Mouse (Mus musculus): Measurements from ENCODE around the gene Trim3.
A peak's percentile ranks its signal among the peaks of the same experiment; 100 is the strongest.

Trim3 gene

DNA sequence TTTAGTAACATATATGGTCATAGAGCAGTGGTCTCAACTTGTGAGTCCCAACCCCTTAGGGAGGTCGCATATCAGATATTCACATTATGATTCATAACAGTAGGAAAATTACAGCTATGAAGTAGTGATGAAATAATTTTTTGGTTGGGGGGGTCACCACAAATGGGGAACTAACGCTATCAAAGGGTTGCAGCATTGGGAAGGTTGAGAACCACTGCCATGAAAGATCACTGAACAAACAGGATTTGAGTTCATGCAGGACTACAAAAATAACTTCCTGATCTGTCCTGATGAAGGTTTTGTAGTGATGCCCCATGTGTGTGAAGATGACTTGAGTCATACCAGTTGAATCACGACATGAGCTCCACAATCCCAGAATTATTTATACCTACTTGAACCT is 24.9 kb downstream of the Trim3 start:
- DNase-seq (ENCODE audit: low read depth) = no peak

DNA sequence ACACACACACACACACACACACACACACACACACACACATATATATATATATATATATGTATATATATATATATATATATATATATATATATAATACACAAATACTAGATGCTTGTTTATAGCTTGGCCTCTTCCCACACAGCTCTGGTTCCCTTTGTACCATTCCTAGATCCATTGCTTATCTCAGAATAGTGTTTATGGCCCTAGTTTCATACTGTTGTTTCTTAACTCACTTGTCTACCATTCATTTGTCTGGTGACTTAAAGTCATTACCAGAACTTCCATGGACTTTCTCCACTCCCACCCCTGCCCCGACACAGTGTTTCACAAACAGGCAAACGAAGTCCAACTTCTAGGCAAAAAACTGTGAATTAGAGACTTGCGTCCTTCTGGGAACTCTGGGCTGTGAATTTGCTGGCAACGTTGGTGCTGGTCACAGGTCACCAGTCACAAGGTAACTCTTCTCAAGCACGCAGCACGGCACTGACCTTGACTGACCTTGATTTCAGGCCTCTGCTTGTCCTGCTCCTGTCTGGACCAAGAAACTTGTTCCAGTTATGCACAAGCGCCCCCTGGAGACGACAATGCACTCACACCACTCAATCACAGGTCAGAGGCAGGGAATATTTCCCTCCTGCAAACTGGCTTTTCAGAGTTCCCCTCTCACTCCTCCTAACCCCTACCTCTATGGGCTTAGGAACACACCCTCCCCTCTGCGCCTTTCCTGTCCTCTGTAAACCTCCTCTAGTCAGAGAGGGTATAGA is 30.3 kb downstream of the Trim3 start:
- DNase-seq (ENCODE audit: low read depth) = no peak

DNA sequence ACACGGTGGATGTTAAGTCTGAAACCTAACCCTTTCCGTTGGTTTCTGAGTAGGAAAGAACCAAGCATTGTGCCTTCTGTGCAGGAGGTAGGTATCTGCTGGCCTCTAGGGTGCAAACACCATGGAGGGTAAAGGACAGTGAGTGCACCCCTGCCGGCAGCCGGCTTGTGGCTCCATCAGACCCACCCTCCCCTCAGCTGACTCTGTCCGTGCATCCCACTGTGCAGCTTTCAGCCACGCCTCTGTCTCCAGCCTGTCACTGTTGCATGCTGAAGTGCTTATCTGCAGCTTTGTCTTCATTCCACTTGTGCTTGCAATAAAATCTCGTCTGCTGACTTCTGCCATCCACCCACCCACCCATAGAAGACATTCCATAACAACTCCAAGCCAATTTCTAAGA is 43.3 kb downstream of the Trim3 start:
- DNase-seq (ENCODE audit: low read depth) = no peak

DNA sequence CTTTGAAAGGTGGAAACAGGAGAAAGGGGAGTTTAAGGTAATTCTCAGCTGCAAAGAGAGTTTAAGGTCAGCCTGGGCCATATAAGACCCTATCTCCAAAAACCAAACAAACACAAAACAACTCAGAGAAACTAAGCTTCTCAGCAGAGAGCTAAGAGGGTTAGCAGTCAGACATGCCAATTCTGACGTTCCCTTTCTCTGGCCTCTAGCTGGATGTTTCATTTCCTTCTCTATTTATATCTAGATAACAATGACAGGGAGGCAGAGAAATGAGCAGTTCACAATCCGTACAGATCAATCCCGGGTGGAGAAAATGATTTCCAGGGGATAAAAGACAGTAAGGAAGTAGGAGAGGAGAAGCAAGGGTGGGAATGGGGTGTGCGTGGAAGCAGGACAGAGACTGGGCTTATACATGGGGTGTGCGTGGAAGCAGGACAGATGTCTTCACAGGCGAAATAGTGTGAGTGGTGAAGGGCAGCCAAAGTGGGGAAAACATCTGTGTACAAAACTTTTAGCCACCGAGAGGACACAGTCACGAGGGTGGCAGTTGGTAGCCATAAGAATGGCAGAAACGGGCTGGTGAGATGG is 45.0 kb downstream of the Trim3 start:
- no peak for DNase-seq (ENCODE audit: low read depth)

DNA sequence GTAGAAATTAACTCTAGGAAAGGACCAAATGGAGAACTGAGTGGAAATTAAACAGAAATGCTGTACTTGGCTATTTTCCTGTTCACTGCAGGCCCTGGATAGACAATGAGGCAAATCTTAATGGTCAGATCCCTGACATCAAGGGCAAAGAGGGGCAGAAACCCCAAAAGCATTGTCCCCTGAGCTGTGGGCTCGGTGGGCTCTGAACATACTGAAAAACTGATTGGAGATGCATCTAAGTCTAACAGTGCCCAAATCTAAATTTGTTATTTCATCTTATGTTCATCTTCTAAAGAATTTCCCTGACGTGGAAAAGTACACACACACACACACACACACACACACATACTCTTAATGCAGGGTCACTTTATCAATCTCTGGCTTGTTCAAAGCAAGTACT is 51.4 kb downstream of the Trim3 start:
- DNase-seq (ENCODE audit: low read depth) = no peak

DNA sequence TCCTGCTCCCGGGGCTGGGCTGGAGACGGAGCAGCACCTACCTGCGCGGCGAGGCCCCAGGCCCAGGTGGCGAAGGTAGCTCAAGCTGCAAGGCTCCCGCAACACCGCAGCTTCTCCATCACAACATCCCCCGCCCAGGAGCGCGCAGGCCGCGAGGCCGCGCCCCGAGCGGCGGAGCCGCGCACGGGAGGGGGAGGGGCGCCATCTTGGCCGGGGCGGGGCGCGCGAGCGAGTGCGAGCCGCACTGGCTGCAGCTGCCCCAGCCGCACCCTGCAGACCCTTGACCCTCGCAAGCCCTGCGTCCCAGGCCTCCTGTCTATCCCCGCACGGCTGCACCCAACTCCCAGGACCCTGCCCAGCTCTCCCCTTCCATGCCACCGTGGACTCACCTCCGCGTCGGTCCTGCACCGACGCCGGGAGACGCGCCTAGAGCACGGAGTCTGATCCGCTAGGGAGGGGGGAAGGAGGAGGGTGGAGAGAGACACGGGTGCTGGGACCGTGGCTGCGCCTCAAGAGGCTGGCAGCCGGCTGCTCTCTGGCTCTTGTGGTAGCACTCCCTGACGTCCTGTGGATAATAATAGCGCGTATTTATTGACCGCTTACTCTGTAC is 52.2 kb downstream of the Trim3 start, which contains the start of gene Apbb1:
Gene Apbb1, minus strand, starts transcription at position 560 of the 610 bp plus-strand sequence.
- DNase-seq (ENCODE audit: low read depth) = peak; percentile 13

DNA sequence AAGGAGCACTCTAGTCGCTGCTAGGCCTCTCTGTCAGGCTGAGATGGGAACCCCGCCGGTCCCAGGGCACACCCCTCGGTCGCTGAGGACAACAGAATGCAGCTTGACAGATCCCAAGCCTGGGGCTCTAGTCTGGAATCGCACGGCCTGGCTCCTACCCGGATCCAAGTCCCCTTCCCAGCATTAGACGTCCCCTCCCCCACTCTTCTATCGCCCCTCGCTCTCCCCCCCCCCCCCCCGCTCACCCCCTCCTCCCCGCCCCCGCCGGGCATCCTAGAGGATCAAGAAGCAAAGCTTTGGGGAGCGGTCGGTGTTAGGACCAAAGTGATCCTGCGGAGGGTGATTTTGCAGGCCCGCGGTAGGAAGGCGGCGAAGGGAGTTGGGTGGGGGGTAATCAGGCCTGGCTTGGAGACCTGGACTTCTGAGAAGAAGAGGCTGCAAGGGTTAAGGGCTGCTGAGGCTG is 52.7 kb downstream of the Trim3 start:
- no peak for DNase-seq (ENCODE audit: low read depth)

DNA sequence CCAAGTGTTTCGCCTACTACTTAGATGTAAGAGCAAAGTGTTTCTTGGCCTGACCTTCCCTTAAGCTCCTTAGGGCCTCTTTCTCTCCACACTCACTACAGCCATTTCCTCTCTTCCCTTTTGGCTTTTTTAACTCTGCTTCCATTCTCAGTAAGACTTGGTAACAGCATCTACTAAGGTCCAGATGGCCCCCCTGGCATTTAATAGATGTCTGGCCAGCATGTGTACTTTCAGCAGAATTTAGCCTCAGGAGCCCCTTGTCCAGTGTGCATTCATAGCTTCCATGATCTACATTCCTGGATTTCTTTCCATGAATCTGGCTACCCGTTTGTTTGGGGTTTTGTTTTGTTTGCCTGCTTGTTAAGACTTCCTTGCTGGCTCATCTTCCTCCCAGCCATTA is 54.9 kb downstream of the Trim3 start:
- no peak for DNase-seq (ENCODE audit: low read depth)

DNA sequence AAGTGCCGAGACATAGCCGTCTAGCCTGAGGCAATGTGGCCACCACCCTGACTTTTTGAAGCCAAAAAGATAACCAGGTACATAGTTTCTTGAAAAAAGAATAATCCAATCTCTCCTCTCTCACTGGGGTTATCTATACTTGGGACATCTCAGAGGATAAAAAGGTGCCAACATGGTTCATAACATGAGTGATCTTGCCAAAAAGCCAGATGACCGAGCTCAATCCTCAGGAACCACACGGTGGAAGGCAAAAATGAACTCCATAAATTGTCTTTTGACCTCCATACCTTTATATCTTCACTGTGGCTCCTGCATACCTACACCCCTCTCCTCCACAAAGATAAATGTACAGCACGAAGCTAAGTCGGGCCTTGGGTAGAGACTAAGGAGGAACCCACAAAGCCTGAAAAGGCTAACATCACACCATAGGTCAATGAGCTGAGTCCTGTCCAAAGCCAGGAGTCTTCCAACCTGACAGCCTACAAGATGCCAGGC is 55.9 kb downstream of the Trim3 start:
- no peak for DNase-seq (ENCODE audit: low read depth)

DNA sequence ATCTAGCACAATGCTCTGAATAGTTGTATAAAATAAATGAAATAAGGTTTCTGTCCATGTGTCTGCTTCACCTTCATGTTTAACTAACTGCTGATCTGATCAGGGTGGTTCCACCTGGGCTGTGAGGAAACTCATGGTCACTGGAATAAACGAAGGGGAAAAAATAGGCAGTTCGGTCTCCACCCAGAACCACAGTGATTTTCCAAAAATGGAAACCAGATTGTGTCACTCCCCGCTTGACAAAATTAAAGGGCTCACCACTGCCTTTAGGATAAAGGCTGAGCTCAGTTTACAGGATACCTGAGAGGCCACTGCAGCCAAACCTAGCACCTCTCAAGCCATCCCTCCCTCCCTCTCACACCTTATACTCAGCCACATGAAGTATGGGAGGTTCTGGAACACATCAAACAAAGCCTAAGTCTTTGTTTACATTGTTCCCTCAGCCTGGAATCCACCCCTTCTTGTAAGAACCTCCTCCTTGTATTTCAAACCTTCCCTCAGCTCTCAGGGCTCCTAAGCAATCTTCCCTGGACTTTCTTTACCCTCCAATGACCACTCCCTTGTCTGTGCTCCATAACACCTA is 57.1 kb downstream of the Trim3 start:
- DNase-seq (ENCODE audit: low read depth) = no peak

DNA sequence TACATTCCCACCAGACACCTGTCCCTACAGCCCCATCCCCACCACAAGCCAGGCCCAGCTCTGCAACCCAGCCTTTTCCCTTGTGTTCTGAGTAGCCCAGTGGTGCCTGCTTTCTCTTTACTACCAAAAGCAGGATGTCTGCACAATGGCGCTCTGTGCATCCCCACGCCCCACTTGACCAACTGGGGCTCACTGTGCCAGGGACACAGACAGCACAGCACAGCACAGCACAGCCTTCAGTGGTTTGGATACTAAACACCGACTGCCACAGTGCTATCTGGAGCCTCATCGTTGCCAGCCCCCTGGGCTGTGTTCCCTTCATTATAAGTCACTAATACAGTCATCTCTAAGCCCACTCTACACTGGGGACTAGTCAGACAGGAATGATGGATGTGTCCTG is 58.8 kb downstream of the Trim3 start:
- DNase-seq (ENCODE audit: low read depth) = no peak

DNA sequence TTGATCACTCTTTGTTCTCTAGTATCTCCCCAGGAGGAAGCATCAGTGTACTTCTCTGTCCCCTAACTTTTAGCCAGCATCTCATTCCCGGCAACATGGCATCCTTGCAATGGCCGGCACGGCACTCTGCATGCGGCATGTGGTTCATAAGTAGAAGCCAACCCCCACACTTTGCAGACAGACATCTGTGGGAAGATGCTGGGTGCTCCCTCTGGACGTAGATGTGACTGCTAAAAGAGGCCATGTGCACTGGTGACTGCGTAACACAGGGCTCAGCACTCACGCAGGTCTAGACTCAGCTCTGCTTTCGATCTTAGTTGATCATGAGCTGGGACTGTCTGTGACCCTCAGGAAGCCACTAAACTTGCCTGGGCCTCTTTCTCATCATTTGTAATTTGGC is 60.4 kb downstream of the Trim3 start:
- DNase-seq (ENCODE audit: low read depth) = no peak

DNA sequence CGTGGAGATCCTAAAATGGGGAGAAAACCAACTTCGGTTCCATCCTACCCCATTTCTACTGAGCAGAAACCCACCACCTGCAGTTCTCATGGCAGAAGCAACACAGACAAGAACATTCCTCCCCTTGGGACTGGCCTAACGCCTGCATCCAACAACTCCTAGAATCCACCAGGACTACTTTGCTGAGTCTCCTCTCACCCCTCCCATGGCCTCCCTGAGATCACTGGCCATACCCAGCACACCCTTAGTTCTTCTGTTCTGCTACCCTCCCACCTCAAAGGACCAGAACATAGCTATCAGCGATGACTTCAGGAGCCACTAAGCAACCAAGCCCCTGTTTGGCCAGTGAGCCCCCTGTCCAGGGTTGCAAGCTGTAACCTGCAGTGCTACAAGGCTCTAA is 62.6 kb downstream of the Trim3 start:
- no peak for DNase-seq (ENCODE audit: low read depth)

DNA sequence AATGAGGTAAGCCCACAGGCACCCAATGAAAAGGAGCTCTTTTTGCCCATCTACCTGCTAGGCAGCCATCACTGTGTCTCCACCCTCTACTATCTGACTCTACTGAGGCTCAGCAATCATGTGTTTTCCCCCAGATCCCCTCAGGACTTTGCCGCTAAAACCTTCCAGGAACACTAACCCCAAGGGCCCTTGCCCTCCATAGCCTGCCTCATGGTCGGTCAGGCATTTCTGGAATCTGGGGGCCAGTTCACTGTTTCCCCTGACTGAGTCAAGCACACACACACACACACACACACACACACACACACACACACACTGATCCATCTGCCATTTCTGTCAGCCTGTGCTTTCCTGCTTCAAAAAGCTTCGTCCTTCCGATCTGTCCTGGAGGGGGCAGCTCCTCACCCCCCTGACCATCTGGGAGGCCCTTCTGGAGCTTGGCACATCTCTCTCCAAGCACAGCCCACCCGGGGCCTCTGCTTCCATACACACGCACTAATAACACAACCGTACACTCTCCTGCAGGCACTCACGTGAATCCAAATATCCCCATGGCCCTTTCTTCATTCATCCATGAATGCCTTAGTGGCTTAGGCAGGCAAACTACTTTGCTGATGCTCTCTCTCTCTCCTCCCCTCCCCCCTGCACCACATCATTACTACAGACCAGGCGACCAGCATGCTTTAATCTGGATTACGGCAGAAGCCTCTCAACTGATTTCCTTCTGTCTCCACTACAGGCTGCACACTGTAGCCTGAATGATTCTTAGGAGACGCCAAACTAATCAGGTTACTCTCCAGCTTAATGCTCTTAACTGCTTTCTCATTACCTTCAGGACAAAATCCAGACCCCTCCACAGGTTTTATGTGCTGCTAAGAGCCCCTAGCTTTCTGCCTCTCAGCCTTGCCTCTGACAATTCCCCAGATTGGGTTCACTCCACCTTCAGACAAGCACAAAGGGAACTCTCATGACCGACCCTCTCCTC is 63.6 kb downstream of the Trim3 start:
- DNase-seq (ENCODE audit: low read depth) = no peak

DNA sequence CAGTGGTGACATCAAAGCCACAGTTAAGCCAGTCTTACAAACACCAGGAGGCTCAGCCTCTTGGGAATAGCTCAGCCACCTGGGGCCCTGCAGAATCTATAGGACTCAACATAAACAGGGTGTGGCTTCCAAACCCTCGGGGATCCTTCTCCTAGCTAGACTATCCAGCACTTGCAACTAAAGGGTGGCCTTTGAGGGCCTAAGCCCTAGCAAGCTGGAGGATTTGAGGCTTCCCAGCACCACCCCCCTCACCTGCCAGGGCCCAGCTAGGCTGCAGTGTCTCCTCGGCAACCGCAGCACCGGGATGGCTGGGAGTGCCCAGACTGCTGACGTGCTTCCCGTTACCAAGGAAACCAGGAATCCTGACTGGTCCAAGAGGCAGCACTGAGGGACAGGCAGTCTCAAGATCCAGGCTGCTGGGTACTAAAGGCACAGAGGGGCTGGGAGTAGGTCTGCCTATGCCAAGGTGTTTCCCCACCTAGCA is 64.3 kb downstream of the Trim3 start:
- DNase-seq (ENCODE audit: low read depth) = no peak

DNA sequence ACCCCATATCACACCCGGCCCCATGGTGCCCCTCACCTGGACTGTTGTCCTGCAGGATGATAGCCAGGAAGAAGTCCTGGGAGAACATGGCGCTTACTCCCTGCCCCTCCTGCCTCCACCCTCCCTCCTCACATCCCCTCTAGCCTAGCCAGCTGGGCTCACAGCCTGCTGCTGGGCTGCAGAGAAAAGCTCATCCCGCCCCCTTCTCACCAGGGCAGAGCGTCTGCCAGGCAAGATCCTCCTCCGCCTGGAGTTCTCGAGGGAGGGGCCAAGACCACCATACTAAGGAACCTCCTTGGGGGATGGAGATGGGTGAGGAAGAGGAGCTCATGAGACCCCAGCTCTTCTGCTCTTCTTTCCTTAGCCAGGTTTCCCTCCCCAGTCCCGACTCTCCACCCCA is 64.8 kb downstream of the Trim3 start:
- DNase-seq (ENCODE audit: low read depth) = no peak

DNA sequence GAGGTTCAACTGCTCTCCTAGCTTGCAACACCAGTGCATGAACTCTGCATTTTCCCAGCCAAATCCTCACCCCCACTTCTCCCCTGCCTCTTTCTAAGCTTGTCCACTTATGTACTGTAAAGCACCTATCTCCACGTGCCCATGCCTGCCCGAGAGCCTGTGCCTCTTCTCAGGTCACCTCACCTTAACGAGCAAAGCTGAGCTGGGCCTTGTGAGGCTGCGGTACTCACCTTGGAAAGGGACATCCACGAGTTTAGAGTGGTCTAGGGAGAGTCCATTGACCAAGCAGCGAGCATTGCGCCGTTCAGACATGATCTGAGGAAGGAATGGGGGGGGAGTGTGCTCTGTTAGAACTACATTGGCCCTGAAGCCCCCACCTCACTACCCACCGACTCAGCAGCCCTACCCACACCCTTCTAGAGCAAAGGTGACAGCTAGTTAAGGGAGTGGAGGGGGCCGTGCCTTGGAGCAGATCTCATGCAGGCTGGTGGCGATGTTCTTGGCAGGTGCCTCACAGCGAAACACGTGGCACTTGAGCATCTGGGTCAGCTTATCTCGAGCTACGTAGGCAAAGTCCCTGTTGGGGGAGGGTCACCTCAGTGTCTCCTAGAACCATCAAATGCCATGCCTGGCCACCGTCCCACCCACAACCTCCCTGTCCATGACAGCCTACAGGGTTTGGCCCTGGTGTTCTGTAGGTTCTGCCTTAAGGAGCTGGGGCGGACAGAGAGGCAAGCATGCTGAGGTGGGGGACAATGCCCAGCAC is 68.1 kb downstream of the Trim3 start:
- no peak for DNase-seq (ENCODE audit: low read depth)

DNA sequence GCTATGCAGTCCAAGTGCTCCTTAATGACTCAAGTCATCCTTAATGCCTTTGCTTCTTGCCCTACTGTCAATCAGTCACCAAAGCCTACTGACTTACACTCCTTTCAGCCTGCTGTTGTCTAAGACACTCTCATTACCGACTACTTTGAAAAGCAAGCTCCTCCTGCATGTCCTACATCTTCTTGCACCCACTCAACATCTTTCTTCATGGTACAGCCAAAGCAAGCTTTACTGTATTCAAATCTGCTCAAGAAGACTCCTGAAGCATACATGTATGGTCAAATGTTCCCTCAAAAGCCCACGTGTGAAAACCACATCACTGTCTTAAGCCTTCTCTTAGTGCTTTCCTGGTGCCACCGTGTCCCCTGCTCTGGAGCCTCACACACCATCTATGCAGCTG is 70.0 kb downstream of the Trim3 start:
- DNase-seq (ENCODE audit: low read depth) = no peak

DNA sequence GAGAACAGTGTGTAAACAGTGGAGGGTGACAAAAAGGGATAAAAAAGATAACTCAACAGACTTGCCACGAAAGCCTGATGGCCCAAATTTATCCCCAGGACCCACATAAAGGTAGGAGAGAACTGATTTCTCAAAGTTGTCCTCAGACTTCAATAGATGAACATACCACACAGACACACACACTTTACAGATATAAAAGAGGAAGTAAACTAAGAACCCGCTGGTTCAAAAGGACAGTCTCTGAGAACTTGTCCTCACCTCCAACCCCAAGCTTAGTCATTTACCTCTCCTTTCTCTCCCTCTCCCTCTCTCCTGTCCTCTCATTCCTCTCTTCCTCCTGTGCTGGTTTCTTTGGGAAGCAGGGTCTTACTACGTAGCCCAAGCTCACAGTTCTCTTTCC is 71.1 kb downstream of the Trim3 start:
- no peak for DNase-seq (ENCODE audit: low read depth)

DNA sequence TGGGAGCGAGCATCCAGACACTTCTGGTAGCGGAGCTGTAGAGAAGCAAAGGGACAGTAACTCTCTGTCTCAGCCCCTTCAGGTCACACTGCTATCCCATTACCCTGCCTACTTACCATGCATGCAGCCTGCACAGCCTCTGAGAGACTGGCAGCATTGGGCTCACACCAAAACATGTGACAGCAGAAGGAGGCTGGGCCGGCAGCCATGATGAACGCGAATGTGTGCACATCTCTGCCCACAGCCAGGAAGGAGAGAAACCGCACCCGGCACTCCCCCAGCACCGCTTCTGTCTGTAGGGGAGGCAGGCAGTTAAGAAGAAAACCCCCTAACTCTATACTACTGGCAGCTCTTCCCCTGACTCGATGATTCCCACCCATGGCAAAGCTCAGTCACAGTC is 74.4 kb downstream of the Trim3 start:
- no peak for DNase-seq (ENCODE audit: low read depth)

DNA sequence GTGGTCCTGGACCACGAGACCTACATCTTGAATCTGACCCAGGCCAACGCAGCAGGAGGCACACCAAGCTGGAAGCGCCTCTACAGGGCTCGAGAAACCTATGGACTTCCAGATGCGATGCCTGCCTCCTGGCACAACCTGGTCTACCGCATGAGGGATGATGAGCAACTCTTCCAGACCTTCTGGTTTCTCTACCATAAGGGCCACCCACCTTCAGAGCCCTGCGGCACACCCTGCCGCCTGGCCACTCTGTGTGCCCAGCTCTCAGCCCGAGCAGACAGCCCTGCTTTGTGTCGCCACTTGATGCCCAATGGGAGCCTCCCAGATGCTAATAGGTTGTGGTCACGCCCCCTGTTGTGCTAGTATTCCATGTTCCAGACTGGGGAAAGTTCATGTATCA is 75.7 kb downstream of the Trim3 start:
- no peak for DNase-seq (ENCODE audit: low read depth)
